Mouse (Mus musculus) right cerebral cortex, postnatal 10 days (tissue): ENCODE results near the gene Phka1.
"Not testable (repeated sequence)": the region's sequence is repeated elsewhere in the genome, so short reads cannot be mapped to it uniquely, and the experiment has no call there.

Experiments
- DNase-seq, 2 experiments: peaks; one replicate each; pipeline ENCODE4 v3.0.0; 2021; ENCODE audit warnings: low spot score in 2 of 2

Phka1 gene

DNA sequence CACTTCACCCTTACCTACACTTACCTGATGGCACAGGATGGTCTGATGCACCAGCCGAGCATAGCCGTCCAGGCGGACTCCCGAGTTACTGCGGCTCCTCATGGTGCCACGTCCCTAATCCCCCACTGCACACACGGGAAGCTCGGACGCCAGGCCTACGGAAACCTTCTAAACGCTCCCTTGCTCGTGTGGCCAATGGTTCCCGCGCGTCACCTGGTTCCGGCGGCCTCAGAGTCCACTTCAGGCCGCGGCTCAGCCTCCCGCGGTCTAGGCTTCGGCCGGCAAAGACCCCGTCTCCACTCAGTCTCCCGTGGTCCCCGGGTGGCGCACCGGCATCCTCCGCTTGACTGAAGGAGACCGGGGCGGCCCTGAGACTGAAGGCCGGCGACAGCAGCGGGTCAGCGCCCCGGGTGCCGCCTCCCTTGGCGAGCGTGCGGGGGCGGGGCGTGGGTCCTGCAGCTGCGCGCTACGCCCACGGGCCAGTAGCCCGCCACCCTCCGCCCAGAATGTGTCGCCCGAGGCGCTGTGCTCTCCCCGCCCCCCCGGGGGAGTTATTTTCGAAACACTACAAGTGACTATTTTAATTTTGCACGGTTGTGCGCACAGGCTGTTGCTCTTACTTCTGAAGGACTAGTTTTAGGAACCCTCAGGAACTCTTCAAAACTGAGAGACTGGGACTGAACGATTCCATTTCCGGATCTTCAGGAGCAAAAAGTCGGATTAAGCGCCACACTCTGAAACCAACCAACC lies at the start of gene Phka1:
Gene Phka1 (minus strand): TSS at position 424 of the 750 bp plus-strand sequence.
- DNase-seq: peak; percentile 76

DNA sequence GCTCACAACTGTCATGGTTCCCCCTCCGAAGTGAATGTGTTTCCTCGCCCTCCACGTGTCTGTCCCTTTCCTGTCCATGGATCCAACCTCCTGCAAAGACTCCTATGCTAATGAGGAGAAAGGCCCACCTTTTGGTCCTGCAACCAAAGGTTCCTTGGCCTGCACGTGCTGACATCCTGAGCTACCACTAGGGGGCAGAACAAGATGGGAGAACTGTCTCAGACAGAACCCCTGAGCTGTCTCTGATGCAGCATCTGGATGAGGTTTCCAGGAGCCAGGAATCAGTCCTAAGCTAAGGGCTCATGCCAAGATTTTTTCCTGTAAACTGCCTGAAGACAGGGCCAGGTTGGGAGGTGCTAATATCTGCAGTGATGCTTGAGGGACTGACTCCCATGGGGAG lies 45.2 kb upstream of the Phka1 start:
- peak in 1 of 2 experiments; percentile 41 for DNase-seq

DNA sequence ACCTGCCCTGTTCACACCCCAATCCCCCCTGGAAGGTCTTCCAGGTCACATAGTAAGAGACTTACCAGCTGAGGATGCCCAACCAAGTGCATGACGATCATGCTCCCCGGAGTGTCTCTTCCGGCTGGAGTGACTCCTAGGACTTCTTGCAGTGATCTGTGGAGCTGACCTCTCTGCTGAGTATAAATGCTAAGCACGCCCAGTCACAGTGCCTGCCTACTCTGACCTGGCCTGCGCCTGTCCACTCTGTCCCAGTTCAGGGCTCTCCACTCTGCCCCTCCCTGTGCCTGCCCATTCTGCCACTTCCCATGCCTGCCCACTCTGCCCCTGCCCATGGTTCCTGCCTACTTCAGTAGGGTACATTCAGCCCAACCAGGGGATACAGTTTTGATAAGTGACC lies 42.8 kb upstream of the Phka1 start, which contains the start of gene Gm3880:
Gene Gm3880 (minus strand): TSS at position 101 of the 400 bp plus-strand sequence.
- DNase-seq: not testable (repeated sequence)

GRCm38 (mm10) chrX:102684706-102685105 lies 40.7 kb upstream of the Phka1 start:
- DNase-seq: not testable (repeated sequence)

- no peak for DNase-seq
Observed at GRCm38 (mm10) chrX:102666641-102667040, 22.6 kb upstream of the Phka1 start.

DNA sequence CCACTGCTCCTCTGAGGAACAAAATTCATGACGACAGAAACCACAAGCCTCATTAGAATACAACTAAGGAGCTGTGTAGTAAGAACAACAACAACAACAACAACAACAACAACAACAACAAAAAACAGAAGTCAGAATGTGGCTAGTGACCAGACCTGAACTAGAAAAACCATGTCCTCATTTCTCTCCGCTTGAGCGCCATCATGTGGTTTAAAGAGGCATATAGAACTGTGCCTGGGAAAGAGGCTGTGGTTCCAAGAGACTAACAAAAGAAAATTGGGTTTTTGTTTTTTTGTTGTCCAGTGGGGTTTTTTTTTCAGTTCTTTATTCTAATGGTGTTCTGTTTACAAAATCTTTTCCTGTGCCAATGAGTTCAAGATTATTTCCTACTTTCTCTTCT lies 16.7 kb upstream of the Phka1 start:
- peak in 1 of 2 experiments; percentile 24 for DNase-seq

DNA sequence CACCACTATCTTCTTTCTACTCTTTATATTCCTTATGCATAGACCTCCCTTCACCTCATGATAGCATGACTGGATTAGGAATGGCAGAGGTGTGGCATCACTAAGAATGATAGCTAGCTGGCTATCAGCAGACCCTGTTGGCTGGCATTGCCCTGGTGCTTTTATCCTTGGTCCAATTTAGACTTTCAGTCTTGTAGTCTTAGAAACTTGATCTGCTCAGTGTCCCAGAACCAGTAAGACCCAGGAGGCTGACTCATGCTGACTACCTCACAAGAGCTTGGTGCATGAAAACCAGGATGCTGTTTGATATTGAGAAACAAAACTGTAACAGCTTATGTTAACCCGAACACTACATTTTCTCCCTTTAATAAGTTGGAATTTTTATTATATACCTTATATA lies 1.6 kb upstream of the Phka1 start:
- no peak for DNase-seq

DNA sequence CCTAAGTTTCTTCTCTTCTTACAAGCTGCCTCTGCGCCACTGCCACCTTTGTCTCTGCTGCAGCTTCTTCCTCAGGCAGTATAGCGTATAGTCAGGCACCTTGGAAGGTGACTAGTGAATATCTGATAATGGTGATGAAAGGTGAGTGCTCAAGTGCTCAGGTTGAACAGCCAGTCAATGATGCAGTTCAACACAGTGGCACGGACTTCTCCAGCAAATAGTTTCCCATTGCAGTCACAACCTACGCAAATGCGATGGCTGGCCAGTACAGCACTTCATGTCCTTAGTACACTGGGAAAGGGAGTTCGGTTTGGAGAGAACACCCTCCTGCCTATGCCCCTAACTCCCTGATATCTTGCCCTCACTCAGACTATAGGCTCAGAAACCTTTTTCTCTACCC lies 1.1 kb upstream of the Phka1 start:
- DNase-seq: no peak

DNA sequence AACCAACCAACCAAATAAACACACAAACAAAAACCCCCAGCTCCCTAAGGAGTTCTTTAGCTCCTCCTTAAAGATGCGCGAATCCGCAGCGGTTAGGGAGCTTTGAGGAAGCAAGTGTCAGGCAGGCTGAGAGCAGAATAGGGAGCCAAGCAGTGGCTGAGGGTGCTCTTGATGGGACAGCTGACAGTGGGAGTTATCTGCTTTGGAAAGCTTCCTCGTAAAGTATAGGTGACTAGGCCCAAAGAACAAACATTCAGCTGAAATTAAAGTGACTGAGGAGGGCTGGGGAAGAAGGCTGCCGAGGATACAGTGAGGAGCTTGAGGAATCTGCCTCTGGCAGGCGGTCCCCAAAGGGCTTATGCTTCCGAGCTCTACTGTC lies 516 bp upstream of the Phka1 start:
- no peak for DNase-seq

GRCm38 (mm10) chrX:102601269-102601668 lies 42.8 kb downstream of the Phka1 start:
- no peak for DNase-seq

- peak; percentile 24 to 33 for DNase-seq
Observed at GRCm38 (mm10) chrX:102588560-102588959, 55.5 kb downstream of the Phka1 start.

DNA sequence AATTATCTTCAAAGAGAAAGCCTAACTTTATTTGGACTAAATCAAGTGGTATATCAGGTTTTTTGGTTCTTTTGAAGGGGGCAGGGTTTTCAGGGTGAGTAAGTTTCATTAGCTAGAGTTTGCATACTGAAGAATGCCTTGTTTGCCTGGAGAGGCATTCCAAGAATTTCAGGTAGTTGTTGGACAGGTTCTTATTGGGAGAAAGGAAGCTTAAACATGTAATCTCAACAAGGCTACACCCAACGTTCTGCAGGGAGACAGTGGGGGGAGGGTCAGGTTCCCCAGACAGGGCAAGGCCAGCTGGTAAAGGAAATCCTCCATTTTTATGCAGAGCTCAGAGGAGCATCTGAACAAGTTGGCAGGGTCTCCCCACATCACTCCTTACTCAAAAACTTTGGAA lies 72.9 kb downstream of the Phka1 start:
- no peak for DNase-seq

- no peak for DNase-seq
Observed at GRCm38 (mm10) chrX:102556906-102557305, 87.1 kb downstream of the Phka1 start.

DNA sequence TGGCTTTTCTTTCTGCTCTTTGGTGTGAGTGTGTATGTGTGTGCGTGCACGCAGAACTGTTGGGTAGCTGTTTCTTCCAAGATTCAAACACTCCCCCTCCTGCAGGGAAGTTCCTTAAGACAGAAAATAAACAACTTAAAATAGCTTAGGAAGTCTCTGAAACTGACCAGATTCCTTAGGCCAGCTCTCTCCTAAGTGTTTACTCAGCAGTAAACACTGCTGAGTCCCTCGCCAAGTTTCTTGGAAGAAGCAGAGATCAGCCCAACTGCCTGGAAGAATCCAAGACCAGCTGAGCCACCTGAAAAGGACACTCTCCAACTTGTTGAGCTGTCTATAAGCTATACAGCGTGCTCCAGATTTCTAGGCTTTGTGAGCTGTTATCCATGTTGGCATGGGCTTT lies 134.8 kb downstream of the Phka1 start:
- DNase-seq: no peak

DNA sequence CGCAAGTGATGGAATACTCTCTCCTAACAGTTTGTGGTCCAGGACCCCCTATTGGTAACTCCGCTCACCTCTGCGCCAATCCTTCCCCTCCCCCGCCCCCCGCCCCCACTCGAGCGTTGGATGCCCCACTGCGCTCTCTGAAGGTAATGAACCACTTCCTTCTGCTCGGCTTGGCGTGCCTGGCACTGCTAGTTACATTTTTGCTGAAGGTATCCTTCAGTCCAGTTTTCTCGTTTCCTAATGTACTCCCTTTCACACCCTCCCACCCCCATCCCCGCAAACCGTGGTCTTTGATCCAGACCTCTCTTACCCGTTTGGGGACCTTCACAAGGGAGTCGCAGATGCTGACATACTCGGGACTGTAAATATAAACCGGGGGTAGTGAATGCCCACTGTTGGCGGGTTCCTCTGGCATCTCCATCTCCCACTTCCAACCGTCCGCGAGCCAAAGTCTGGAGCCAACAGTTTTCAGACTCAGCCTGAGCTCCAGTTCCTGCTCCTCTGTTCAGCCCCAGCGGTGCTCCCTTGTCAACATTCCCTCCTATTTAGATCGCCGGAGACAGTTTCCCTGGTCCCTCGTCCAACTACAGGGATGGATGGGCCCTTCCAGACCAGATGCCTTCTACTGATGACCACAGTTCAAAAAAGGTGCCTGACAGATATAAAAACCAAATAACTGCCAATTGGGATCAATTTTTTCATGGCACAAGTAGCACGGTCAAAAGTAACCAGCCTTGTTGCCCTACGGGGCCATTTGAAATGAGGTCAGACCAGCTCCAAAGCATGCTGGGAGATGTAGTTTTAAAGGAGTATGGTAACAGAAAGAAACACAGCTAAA lies 139.2 kb downstream of the Phka1 start, which contains the start of gene Hdac8:
Gene Hdac8 (minus strand): TSS at position 716 of the 838 bp plus-strand sequence.
- DNase-seq: peak; percentile 58 to 61

DNA sequence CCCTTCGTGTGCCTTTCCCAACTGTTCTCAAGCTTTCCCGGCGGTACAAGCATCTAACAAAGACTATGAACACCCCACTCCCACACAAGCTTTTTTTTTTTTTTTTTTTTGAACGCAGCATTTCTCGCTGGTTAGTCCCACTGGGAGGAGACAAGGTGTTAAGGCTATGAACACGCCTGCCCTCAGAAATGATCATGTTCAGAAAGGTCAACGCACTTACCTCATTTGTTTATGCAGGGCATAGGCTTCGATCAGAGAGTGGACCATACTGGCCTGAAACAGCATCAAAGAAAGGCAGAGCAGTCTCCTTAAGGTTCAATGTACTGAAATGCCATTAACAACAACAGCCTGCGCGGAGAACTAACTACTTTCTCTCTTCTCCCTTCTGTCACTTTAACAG lies 139.9 kb downstream of the Phka1 start:
- DNase-seq: no peak

DNA sequence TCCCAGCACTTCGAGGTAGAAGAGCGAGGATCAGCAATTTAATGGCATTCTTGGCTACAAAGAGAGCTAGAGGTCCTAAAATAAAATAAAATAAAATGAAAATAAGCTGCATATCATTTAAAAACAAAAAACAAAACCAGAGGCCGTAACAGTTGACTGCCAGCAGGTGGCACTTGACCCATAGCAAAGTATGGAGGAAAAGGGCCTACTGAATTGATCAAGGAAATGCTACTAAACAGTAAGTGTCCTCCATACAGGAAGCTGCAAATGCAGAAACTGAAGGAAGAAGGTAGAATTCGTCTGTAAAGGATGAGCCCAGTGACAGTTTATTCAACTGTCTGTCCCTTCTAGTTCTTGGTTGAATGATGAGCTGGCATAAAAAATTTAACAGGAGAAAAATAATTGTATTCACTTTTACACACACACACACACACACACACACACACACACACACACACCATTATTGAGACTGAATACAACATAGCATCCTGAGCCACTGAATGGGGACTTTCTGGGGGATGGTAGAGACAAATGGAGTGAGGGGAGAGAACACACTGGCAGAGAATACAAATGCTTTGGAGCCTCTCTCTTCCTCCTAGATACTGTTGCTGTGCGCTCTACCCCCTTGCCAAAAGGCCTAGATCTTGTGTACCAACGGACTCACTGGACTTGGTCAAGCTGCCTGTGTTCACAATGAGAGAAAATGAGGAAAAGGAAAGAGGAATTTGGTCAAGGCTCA lies 149.9 kb downstream of the Phka1 start:
- DNase-seq: peak in 1 of 2 experiments; percentile 30

- DNase-seq: no peak
Observed at GRCm38 (mm10) chrX:102485575-102485974, 158.5 kb downstream of the Phka1 start.

- no peak for DNase-seq
Observed at GRCm38 (mm10) chrX:102479665-102480064, 164.4 kb downstream of the Phka1 start.

DNA sequence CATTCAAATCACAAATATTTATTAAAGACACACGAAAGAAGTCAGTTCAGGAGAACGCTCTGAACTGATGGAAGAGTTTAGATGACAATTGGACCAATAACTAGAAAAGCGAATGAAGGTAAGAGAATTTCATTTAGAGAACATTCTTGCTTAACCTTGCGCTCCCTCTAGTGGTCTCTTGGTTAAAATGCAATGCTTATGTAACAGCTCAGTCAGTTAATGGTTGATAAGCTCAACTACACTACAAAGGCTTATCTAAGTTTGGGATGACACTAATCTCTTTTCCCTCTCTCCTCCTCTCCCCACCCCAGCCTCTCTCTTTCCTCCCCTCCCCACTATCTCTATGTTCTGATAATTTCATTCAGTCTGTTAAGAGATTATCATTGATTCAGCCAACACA lies 165.1 kb downstream of the Phka1 start:
- DNase-seq: peak; percentile 31 to 34

GRCm38 (mm10) chrX:102478481-102478880 lies 165.6 kb downstream of the Phka1 start:
- DNase-seq: no peak

DNA sequence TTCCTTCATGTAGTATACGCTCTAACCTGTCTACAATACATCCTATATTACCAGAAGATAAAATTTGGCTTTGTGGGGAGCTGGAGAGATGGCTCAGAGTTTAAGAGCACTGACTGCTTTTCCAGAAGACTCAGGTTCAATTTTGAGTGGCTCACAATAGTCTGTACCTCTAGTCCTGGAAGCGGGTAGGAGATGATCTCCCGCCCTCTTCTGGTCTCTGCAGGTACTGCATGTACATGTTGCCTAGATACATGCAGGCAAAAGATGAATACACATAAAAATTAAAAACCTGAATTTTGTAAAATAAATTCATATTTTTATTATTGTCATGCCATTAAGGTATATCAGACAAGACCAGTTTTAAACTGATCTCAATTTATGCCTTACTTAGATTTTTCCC lies 167.3 kb downstream of the Phka1 start:
- peak; percentile 84 to 85 for DNase-seq
